Comparison of ENCODE assay signal across 8 mouse cellular contexts in genomic region chr6:29215181-29215580, GRCm38 (mm10). TPM values are rescaled to one million over a fixed set of nuclear protein-coding genes. Genes with fewer than 3 reads are reported as not detected.
DNase-seq lines count a peak whose midpoint lies in the region; ATAC-seq and TF ChIP-seq lines count a peak whose summit lies in the region.

No protein-coding gene starts in this region.

- no peaks in the 10 kb centered on the region for H3K79me2 ChIP-seq in heart, adult 2 months (replicated peaks; ENCODE audit: control insufficient read depth, insufficient read depth, low read length)

- no peaks in the 10 kb centered on the region for H3K27me3 ChIP-seq in heart, adult 2 months (ENCODE audit: control insufficient read depth, insufficient read depth, low read length)
- H3K27me3 ChIP-seq in liver, embryonic 13.5 days = peaks cover 59% of the 10 kb centered on the region
- no peaks in the 10 kb centered on the region for H3K27me3 ChIP-seq in stomach, postnatal 0 days (ENCODE audit: control insufficient read depth, insufficient read depth, low read length)

- no peaks in the 10 kb centered on the region for H3K36me3 ChIP-seq in heart, adult 2 months (ENCODE audit: control insufficient read depth, insufficient read depth, low read length)
- no peaks in the 10 kb centered on the region for H3K36me3 ChIP-seq in liver, embryonic 13.5 days
- H3K36me3 ChIP-seq in stomach, postnatal 0 days (ENCODE audit: control insufficient read depth, insufficient read depth, low read length) = no peaks in the 10 kb centered on the region

- H3K9ac ChIP-seq in heart, adult 2 months (ENCODE audit: low read depth, low read length) = peak overlapping the region; percentile 73
- H3K9ac ChIP-seq in liver, embryonic 13.5 days = peak overlapping the region; percentile 72
- no peak overlapping the region; the same call in 1 of the 2 replicates for H3K9ac ChIP-seq in stomach, postnatal 0 days (ENCODE audit: low read length)

- H3K4me2 ChIP-seq in liver, embryonic 13.5 days = peak overlapping the region; percentile 91
- peak overlapping the region; percentile 96 for H3K4me2 ChIP-seq in stomach, postnatal 0 days (replicated peaks; ENCODE audit: low read depth)

- 32% methylated on average over 9 of the region's 9 CpGs for WGBS in heart, adult 2 months
- WGBS in liver, embryonic 13.5 days (ENCODE audit: insufficient replicate concordance) = 24% methylated on average over 9 of the region's 9 CpGs
- WGBS in stomach, postnatal 0 days = 28% methylated on average over 9 of the region's 9 CpGs

- H3K4me3 ChIP-seq in heart, adult 2 months = peak overlapping the region; percentile 76
- H3K4me3 ChIP-seq in liver, embryonic 13.5 days (replicated peaks) = peak overlapping the region; percentile 66
- H3K4me3 ChIP-seq in stomach, postnatal 0 days (ENCODE audit: low read depth, low read length) = peak overlapping the region; percentile 61

- TF ChIP-seq EP300 in heart, adult 2 months (IDR thresholded peaks at IDR 0.05; ENCODE audit: insufficient read depth, low read depth, low read length) = no peak
- TF ChIP-seq EP300 in stomach, postnatal 0 days (optimal IDR thresholded peaks at IDR 0.05) = no peak

- intact Hi-C loops in heart, adult 2 months (cut with DNase I) = no loop called here

- no peaks in the 10 kb centered on the region for H3K9me3 ChIP-seq in liver, embryonic 13.5 days (replicated peaks)
- no peaks in the 10 kb centered on the region for H3K9me3 ChIP-seq in stomach, postnatal 0 days (ENCODE audit: control insufficient read depth, low read length)

- peaks cover 12% of the 10 kb centered on the region for H3K4me1 ChIP-seq in heart, adult 2 months (ENCODE audit: control insufficient read depth, insufficient read depth, low read length)
- peaks cover 41% of the 10 kb centered on the region for H3K4me1 ChIP-seq in liver, embryonic 13.5 days (replicated peaks)
- H3K4me1 ChIP-seq in stomach, postnatal 0 days (replicated peaks; ENCODE audit: control insufficient read depth, insufficient read depth) = peaks cover 10% of the 10 kb centered on the region

- ATAC-seq in liver, embryonic 13.5 days (ENCODE audit: low read depth) = no peak
- no peak for ATAC-seq in stomach, postnatal 0 days (ENCODE audit: low FRiP score, low TSS enrichment)

- DNase-seq in heart, adult 2 months = no peak
- DNase-seq in heart, adult 18-20 months = no peak
- peak; percentile 35 for DNase-seq in thymus, postnatal 0 days (ENCODE audit: low spot score)
- DNase-seq in thymus, postnatal 4 days = no peak
- no peak for DNase-seq in liver, embryonic 13.5 days
- no peak for DNase-seq in stomach, postnatal 0 days (ENCODE audit: low spot score)
- DNase-seq in cerebellum, postnatal 25 days = no peak
- no peak for DNase-seq in right cerebral cortex, adult 18-20 months

- H3K27ac ChIP-seq in heart, adult 2 months = peak overlapping the region; percentile 95
- no peak overlapping the region for H3K27ac ChIP-seq in liver, embryonic 13.5 days
- H3K27ac ChIP-seq in stomach, postnatal 0 days (replicated peaks) = no peak overlapping the region

- TF ChIP-seq CTCF in heart, adult 2 months (IDR thresholded peaks at IDR 0.05) = no peak
- no peak for TF ChIP-seq CTCF in stomach, postnatal 0 days (IDR thresholded peaks at IDR 0.05; ENCODE audit: low read depth)

- no peak for TF ChIP-seq POLR2A in heart, adult 2 months (IDR thresholded peaks at IDR 0.05; ENCODE audit: insufficient read depth, low read depth, low read length)

RNA-seq across cellular contexts. Expression of gene Impdh1, which starts 1.0 kb away (rescaled TPM):
- total RNA-seq in heart, adult 2 months (2021) = 10 to 100 TPM; 17.8 to 18.9 TPM
- 34.2 and 36.3 TPM in 2 replicates for polyA plus RNA-seq in heart, adult 2 months (2012; rRNA removed)
- 10 to 100 TPM; 18.8 to 19.6 TPM for total RNA-seq in heart, adult 18-20 months (2021)
- polyA plus RNA-seq in thymus, postnatal 0 days (2015; fragmentation: Nextera tagmentation; extraction: Ambion mirVana) = 138 and 141 TPM in 2 replicates
- 9.5 and 10.0 TPM in 2 replicates for polyA plus RNA-seq in liver, embryonic 13.5 days (2015; fragmentation: Nextera tagmentation; extraction: Ambion mirVana)
- polyA plus RNA-seq in stomach, postnatal 0 days (2015; fragmentation: Nextera tagmentation; extraction: Ambion mirVana) = 26.9 and 28.0 TPM in 2 replicates

RNA-seq across cellular contexts. Expression of gene Prrt4, which starts 35.8 kb away (rescaled TPM):
- 1 to 10 TPM; 2.2 TPM for total RNA-seq in heart, adult 2 months (2021)
- 2.0 and 2.2 TPM in 2 replicates for polyA plus RNA-seq in heart, adult 2 months (2012; rRNA removed)
- 1 to 10 TPM; 1.3 to 1.7 TPM for total RNA-seq in heart, adult 18-20 months (2021)
- 0.05 and 0.09 TPM in 2 replicates for polyA plus RNA-seq in thymus, postnatal 0 days (2015; fragmentation: Nextera tagmentation; extraction: Ambion mirVana)
- polyA plus RNA-seq in liver, embryonic 13.5 days (2015; fragmentation: Nextera tagmentation; extraction: Ambion mirVana) = 0.05 and 0.06 TPM in 2 replicates
- 0.30 and 0.33 TPM in 2 replicates for polyA plus RNA-seq in stomach, postnatal 0 days (2015; fragmentation: Nextera tagmentation; extraction: Ambion mirVana)

RNA-seq across cellular contexts. Expression of gene Rbm28, which starts 50.4 kb away (rescaled TPM):
- 10 to 100 TPM; 18.4 to 18.8 TPM for total RNA-seq in heart, adult 2 months (2021)
- 4.6 and 13.2 TPM in 2 replicates for polyA plus RNA-seq in heart, adult 2 months (2012; rRNA removed)
- total RNA-seq in heart, adult 18-20 months (2021) = 10 to 100 TPM; 16.2 to 19.5 TPM
- polyA plus RNA-seq in thymus, postnatal 0 days (2015; fragmentation: Nextera tagmentation; extraction: Ambion mirVana) = 30.7 and 31.0 TPM in 2 replicates
- polyA plus RNA-seq in liver, embryonic 13.5 days (2015; fragmentation: Nextera tagmentation; extraction: Ambion mirVana) = 15.2 and 19.5 TPM in 2 replicates
- 10.8 and 11.8 TPM in 2 replicates for polyA plus RNA-seq in stomach, postnatal 0 days (2015; fragmentation: Nextera tagmentation; extraction: Ambion mirVana)

RNA-seq across cellular contexts. Expression of gene Hilpda, which starts 57.1 kb away (rescaled TPM):
- 1 to 10 TPM; 5.3 TPM for total RNA-seq in heart, adult 2 months (2021)
- polyA plus RNA-seq in heart, adult 2 months (2012; rRNA removed) = 12.1 and 15.8 TPM in 2 replicates
- total RNA-seq in heart, adult 18-20 months (2021) = 1 to 10 TPM; 4.6 to 5.9 TPM
- polyA plus RNA-seq in thymus, postnatal 0 days (2015; fragmentation: Nextera tagmentation; extraction: Ambion mirVana) = 55.2 and 59.9 TPM in 2 replicates
- 17.0 and 18.6 TPM in 2 replicates for polyA plus RNA-seq in liver, embryonic 13.5 days (2015; fragmentation: Nextera tagmentation; extraction: Ambion mirVana)
- polyA plus RNA-seq in stomach, postnatal 0 days (2015; fragmentation: Nextera tagmentation; extraction: Ambion mirVana) = 29.8 and 34.1 TPM in 2 replicates
